Mouse (Mus musculus): ENCODE measurements around the gene Snx33.

DNA sequence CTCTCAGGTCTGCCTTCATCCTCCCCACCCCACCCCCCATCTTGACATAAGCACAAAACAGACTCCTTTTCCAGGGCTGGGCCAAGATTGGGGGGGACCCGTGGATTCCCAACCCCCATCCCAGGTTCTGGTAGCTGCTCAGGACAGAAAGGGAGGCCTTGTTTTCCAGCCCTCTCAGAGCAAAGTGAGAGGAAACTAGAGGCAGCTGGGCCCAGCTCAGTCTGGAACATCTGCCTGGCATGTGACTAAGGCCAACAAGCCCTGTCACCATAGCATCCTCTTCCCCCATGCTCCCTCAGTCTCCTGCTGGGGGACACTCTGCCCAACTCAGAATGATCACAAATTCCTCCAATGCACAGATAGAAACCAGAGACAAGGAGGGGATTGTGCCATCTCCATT lies 13.1 kb downstream of the Snx33 start:
- TF ChIP-seq MAFK (IDR thresholded peaks at IDR 0.05; ENCODE audit: insufficient replicate concordance, low read length): no peak
- TF ChIP-seq CTCF (conservative IDR thresholded peaks at IDR 0.05 in 1 of 2, IDR thresholded peaks at IDR 0.05 in 1 of 2; ENCODE audit: low read depth in 2 of 2, low read length in 2 of 2): no peak
- TF ChIP-seq ZNF384 (IDR thresholded peaks at IDR 0.05; ENCODE audit: low read depth, low read length): no peak

Data from CH12.LX (cell line).